Mouse (Mus musculus) telencephalon, adult 2 months (tissue): ENCODE data around the gene Mcur1.

ENCODE experiments used
- DNase-seq: peaks from one replicate; pipeline ENCODE4 v3.0.0-alpha.2; 2011; ENCODE audit warnings: low read depth, low spot score

Mcur1 gene

GRCm38 (mm10) chr13:43526289-43526688 is 33.7 kb downstream of the Mcur1 start:
- DNase-seq = no peak

GRCm38 (mm10) chr13:43525363-43526134 is 34.4 kb downstream of the Mcur1 start:
- DNase-seq = peak; percentile 89

- DNase-seq = no peak
Measured at GRCm38 (mm10) chr13:43524491-43525362, 35.3 kb downstream of the Mcur1 start.

- DNase-seq = no peak
Measured at GRCm38 (mm10) chr13:43523906-43524480, 36.0 kb downstream of the Mcur1 start.

- no peak for DNase-seq
Measured at GRCm38 (mm10) chr13:43521940-43522339, 38.1 kb downstream of the Mcur1 start.

- no peak for DNase-seq
Measured at GRCm38 (mm10) chr13:43519251-43519650, 40.7 kb downstream of the Mcur1 start.

GRCm38 (mm10) chr13:43517371-43517770 is 42.6 kb downstream of the Mcur1 start:
- no peak for DNase-seq

- no peak for DNase-seq
Measured at GRCm38 (mm10) chr13:43516931-43517330, 43.1 kb downstream of the Mcur1 start.

GRCm38 (mm10) chr13:43516119-43516518 is 43.9 kb downstream of the Mcur1 start:
- peak; percentile 88 for DNase-seq

- no peak for DNase-seq
Measured at GRCm38 (mm10) chr13:43514950-43515358, 45.0 kb downstream of the Mcur1 start.

- no peak for DNase-seq
Measured at GRCm38 (mm10) chr13:43512736-43513135, 47.3 kb downstream of the Mcur1 start.

GRCm38 (mm10) chr13:43505798-43506197 is 54.2 kb downstream of the Mcur1 start:
- DNase-seq = no peak

- DNase-seq = no peak
Measured at GRCm38 (mm10) chr13:43503395-43503850, 56.6 kb downstream of the Mcur1 start.

- no peak for DNase-seq
Measured at GRCm38 (mm10) chr13:43501601-43502000, 58.4 kb downstream of the Mcur1 start.

- no peak for DNase-seq
Measured at GRCm38 (mm10) chr13:43500483-43500850, 59.5 kb downstream of the Mcur1 start.

GRCm38 (mm10) chr13:43499731-43500482 is 60.1 kb downstream of the Mcur1 start:
- no peak for DNase-seq

GRCm38 (mm10) chr13:43498849-43499248 is 61.1 kb downstream of the Mcur1 start:
- peak; percentile 69 for DNase-seq

- DNase-seq = no peak
Measured at GRCm38 (mm10) chr13:43497769-43498168, 62.2 kb downstream of the Mcur1 start.

GRCm38 (mm10) chr13:43496660-43497059 is 63.3 kb downstream of the Mcur1 start:
- DNase-seq = no peak

GRCm38 (mm10) chr13:43495645-43496044 is 64.3 kb downstream of the Mcur1 start:
- peak; percentile 63 for DNase-seq

- DNase-seq = no peak
Measured at GRCm38 (mm10) chr13:43493725-43494124, 66.3 kb downstream of the Mcur1 start.
